Mouse (Mus musculus) hindbrain, embryonic 16.5 days (tissue): ENCODE measurements around the gene Ms4a5. TPM values are rescaled to one million over a fixed set of nuclear protein-coding genes. Genes with fewer than 3 reads are reported as not detected.
"Not testable (repeated sequence)": the region's sequence is repeated elsewhere in the genome, so short reads cannot be mapped to it uniquely, and the experiment has no call there.

ENCODE experiments used
- ATAC-seq: fragments of 200-750 bp; cut with Nextera tagmentation; 2 replicates; pipeline ENCODE4 v1.8.0; 2017; ENCODE audit warnings: moderate TSS enrichment, moderate library complexity
- H3K27ac ChIP-seq: fragments of 300-500 bp; sonication (generic); 2 replicates; pipeline ENCODE4 v1.5.1; 2014; ENCODE audit warnings: low read depth, mild to moderate bottlenecking, control low read depth, low read length, moderate library complexity
- H3K27me3 ChIP-seq: fragments of 300-500 bp; sonication (generic); replicated peaks from 2 replicates; pipeline ENCODE4 v1.6.1; 2014; ENCODE audit warnings: low read length; ENCODE audit not compliant: control insufficient read depth, insufficient read depth
- H3K36me3 ChIP-seq: fragments of 300-500 bp; sonication (generic); 2 replicates; pipeline ENCODE4 v1.6.1; 2014; ENCODE audit warnings: mild to moderate bottlenecking, low read length, moderate library complexity, mixed read lengths; ENCODE audit not compliant: control insufficient read depth, insufficient read depth
- H3K4me1 ChIP-seq: fragments of 300-500 bp; sonication (generic); 2 replicates; pipeline ENCODE4 v1.6.1; 2014; ENCODE audit warnings: low read depth, low read length; ENCODE audit not compliant: control insufficient read depth, insufficient read depth
- H3K4me2 ChIP-seq: fragments of 300-500 bp; sonication (generic); 2 replicates; pipeline ENCODE4 v1.6.1; 2014; ENCODE audit warnings: mild to moderate bottlenecking, low read length, control low read depth, moderate library complexity
- H3K4me3 ChIP-seq: fragments of 300-500 bp; sonication (generic); 2 replicates; pipeline ENCODE4 v1.5.1; 2014; ENCODE audit warnings: mild to moderate bottlenecking, low read length, control low read depth, moderate library complexity
- H3K9ac ChIP-seq: fragments of 300-500 bp; sonication (generic); 2 replicates; pipeline ENCODE4 v1.6.1; 2014; ENCODE audit warnings: low read depth, mild to moderate bottlenecking, control low read depth, low read length, moderate library complexity
- H3K9me3 ChIP-seq: fragments of 300-500 bp; sonication (generic); 2 replicates; pipeline ENCODE4 v1.6.1; 2014; ENCODE audit warnings: mild to moderate bottlenecking, low read length, moderate library complexity; ENCODE audit not compliant: control insufficient read depth
- WGBS: fragments of 180-500 bp; shearing (Covaris S2); extraction: QIAGEN DNeasy Blood & Tissue Kit; methylation state at CpG from one replicate; pipeline ENCODE4 v1.1.7; 2014; 5-methylcytosine and 5-hydroxymethylcytosine counted together
- polyA plus RNA-seq: library from polyadenylated mRNA; unstranded; fragments of >200 nt; fragmentation: Nextera tagmentation; extraction: Ambion mirVana; gene quantifications from 2 replicates; pipeline ENCODE4 v1.2.1, GENCODE M21; 2015

Ms4a5 gene
- polyA plus RNA-seq = not detected in 2 replicates

DNA sequence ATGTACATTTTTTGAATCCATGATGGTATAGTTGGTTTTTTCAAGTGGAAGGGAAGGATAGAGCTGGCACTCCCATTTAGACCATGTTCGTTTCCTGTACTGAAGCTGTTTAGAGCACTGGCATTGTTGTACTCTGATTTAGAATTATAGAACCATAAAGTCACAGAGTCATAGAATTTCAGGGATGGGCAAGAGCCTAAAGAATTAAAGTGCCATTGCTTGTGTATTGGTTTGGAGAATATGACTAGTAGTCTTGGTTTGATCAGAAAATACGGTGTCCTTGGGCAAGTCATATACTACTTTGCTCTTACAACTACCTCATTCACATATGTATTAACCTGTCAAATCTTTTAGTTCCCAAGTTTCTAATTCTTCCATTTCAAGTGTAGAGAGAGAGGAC, at the start of gene Ms4a5:
TSS of gene Ms4a5 (minus strand) at position 101 of the 400 bp plus-strand sequence.
- no peak for ATAC-seq
- Histone ChIP-seq H3K27me3 (no peaks in the 10 kb centered on the region), H3K9ac (no peak within 1 kb of the TSS), H3K4me2 (no peak within 1 kb of the TSS), H3K36me3 (no peaks in the 10 kb centered on the region), H3K4me3 (no peak within 1 kb of the TSS), H3K27ac (no peak within 1 kb of the TSS), H3K9me3 (no peaks in the 10 kb centered on the region), H3K4me1 (no peaks in the 10 kb centered on the region)
- 95% methylated on average over 2 of the region's 2 CpGs for WGBS

DNA sequence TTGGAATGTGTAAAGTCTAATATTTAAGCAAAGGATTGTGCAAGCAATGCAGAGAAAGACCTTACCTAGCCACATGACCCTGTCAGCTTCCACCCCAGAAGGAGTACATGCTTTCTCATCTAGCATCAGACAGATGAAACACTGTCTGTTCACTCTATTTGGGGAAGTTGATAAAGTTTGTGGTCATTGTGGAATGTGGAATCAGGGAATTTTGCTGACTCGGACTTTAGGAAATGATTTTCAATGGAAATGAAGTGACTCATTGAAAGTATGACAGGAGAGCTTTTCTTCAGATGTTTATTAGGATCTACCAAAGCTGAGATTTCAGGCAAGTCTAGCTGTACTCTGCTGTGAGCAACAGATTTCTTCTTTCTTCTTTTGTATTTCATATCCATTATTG, 37.5 kb upstream of the Ms4a5 start:
- Histone ChIP-seq H3K27me3 (no peaks in the 10 kb centered on the region), H3K4me3 (no peak overlapping the region), H3K9me3 (no peaks in the 10 kb centered on the region), H3K27ac (no peak overlapping the region), H3K4me2 (no peak overlapping the region), H3K36me3 (no peaks in the 10 kb centered on the region), H3K4me1 (no peaks in the 10 kb centered on the region), H3K9ac (no peak overlapping the region)
- WGBS = 88% methylated on average over 1 of the region's 1 CpGs
- no peak for ATAC-seq

DNA sequence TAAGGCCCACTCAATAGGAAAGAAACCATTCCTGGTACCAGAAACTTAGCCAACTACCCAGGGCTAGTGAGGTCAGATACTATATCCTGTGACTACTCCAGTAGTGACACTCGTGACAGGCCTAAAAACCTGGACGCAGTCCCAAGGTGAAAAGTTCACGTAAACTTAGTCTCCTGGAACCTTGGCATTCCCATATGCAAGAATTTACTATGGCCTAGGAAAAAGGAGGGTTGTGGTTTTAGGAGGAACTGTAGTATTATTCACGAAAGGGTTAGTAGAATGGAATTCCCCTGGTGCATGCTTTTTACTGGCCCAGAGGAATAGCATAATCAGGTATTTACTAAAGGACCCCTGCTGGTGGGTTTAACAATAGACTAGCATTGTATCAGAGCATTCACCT, 33.1 kb upstream of the Ms4a5 start:
- no peaks in the 10 kb centered on the region for H3K9me3 ChIP-seq
- no peak overlapping the region for H3K27ac ChIP-seq
- no peaks in the 10 kb centered on the region for H3K36me3 ChIP-seq
- H3K4me3 ChIP-seq = no peak overlapping the region
- H3K9ac ChIP-seq = no peak overlapping the region
- no peak overlapping the region for H3K4me2 ChIP-seq
- WGBS = 89% methylated on average over 4 of the region's 4 CpGs
- no peaks in the 10 kb centered on the region for H3K4me1 ChIP-seq
- no peaks in the 10 kb centered on the region for H3K27me3 ChIP-seq
- no peak for ATAC-seq

DNA sequence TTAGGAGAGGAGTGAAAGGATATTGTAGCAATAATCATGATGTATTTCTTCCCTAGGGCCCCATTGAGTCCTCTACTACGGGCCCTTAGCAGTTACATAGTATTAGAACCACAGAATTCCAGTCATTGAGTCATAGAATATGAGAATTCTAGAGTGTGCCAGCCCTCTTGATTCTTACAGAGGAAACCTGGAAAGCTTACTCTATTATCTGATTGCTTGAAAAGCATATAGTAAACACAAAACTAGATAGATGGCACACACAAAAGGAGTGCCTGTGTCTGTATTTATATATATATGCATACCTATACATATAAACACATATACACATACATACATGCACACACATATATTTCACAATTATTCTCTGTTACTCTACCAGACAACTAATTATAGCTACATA, 30.7 kb upstream of the Ms4a5 start, which contains the start of gene Ms4a14:
TSS of gene Ms4a14 (minus strand) at position 101 of the 400 bp plus-strand sequence.
- no peak within 1 kb of the TSS for H3K4me3 ChIP-seq
- H3K9ac ChIP-seq = no peak within 1 kb of the TSS
- H3K4me1 ChIP-seq = no peaks in the 10 kb centered on the region
- WGBS = 54% methylated on average over 1 of the region's 1 CpGs
- no peak within 1 kb of the TSS for H3K4me2 ChIP-seq
- no peak for ATAC-seq
- no peaks in the 10 kb centered on the region for H3K9me3 ChIP-seq
- no peaks in the 10 kb centered on the region for H3K36me3 ChIP-seq
- H3K27me3 ChIP-seq = no peaks in the 10 kb centered on the region
- H3K27ac ChIP-seq = no peak within 1 kb of the TSS

DNA sequence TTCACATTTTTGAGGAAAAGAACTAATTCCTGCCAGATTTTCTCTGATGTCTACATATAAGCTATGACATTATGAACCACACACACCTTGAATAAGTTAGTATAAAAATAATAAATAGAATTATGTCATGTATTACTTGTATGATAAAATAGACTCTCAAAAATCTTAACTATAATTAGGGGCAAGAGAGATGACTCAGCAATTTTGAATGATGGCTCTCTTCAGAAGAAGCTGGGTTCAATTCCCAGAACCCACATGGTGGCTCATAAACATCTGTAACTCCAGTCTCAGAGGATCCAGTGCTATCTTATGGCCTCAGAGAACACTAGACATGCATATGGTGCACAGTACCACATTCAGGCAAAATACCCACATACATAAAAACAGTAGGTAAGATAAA, 25.2 kb upstream of the Ms4a5 start:
- Histone ChIP-seq H3K36me3 (no peaks in the 10 kb centered on the region), H3K9ac (no peak overlapping the region), H3K4me1 (no peaks in the 10 kb centered on the region), H3K27ac (no peak overlapping the region), H3K9me3 (no peaks in the 10 kb centered on the region), H3K4me3 (no peak overlapping the region), H3K27me3 (no peaks in the 10 kb centered on the region), H3K4me2 (no peak overlapping the region)
- no peak for ATAC-seq

DNA sequence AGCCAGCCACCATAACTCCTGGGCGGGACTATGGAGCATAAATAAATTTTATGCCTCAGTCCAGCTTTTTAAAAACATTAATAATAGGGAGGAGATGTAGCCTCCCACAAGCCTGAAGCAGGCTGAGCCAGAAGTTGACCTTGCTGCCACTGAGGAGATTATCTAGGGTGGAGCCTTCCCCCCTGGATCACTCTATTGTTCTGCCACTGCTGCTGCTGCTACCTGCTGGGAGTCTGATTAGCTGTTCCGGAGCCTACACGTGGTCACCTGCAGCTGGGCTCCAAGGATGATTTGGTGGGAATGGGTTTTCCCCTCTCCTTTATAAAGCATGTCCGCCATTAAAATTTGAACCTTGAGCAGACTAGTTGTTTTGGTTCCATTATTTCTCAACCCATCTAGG, 15.9 kb upstream of the Ms4a5 start:
- H3K27ac ChIP-seq, H3K9me3 ChIP-seq, H3K4me1 ChIP-seq, H3K4me3 ChIP-seq, H3K27me3 ChIP-seq, H3K9ac ChIP-seq, ATAC-seq, H3K4me2 ChIP-seq, H3K36me3 ChIP-seq: not testable (repeated sequence)
- WGBS = 43% methylated on average over 4 of the region's 4 CpGs

DNA sequence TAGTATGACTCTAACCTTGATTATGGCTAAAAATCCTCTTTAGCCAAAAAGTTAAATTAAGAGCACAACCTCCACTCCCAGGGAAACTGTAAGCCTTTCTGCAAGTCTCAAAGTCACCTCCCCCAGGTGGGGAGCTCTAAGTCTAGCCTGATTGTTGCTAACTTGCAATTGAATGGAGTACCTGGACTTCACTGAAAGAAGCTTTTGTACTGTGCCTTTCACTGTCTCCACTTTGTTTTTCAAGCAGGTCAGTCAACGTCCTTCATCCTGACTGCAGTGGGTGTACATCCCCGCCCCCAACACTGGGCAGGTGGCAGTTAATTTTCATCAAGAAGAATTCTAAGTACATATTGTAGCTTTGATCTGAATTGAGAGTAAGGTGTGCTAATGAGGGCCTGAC, 15.3 kb upstream of the Ms4a5 start:
- Histone ChIP-seq H3K4me1 (no peaks in the 10 kb centered on the region), H3K27ac (no peak overlapping the region), H3K4me3 (no peak overlapping the region), H3K4me2 (no peak overlapping the region), H3K36me3 (no peaks in the 10 kb centered on the region), H3K9ac (no peak overlapping the region), H3K27me3 (no peaks in the 10 kb centered on the region), H3K9me3 (0 out of 2 replicates have a peak, but pooled peaks cover 2% of the 10 kb centered on the region)
- WGBS = 56% methylated on average over 2 of the region's 2 CpGs
- no peak for ATAC-seq

DNA sequence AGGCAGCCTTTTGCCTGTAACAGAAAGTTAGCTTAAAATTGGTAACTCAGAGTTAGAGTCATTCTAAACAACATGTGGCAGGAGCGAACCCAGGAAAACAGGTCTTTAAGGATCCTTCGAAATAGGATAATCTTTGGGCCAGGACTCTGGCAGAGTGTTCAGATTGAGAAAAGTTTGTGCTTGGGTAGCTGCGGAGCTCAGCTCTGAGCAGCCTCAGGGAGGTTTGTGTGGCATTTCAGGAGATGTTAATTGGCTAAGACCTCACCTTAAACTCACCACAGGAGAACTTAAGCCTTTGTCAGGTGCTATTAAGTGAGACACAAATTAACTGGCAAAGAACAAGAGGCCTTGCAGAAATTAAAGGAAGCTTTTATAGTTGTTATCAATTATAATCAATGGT, 9.9 kb upstream of the Ms4a5 start:
- not testable (repeated sequence) for H3K27me3 ChIP-seq, H3K4me3 ChIP-seq, H3K36me3 ChIP-seq, H3K27ac ChIP-seq, H3K9me3 ChIP-seq, H3K4me1 ChIP-seq, ATAC-seq, H3K9ac ChIP-seq
- H3K4me2 ChIP-seq = peak overlapping the region; percentile 37
- 16% methylated on average over 3 of the region's 3 CpGs for WGBS

DNA sequence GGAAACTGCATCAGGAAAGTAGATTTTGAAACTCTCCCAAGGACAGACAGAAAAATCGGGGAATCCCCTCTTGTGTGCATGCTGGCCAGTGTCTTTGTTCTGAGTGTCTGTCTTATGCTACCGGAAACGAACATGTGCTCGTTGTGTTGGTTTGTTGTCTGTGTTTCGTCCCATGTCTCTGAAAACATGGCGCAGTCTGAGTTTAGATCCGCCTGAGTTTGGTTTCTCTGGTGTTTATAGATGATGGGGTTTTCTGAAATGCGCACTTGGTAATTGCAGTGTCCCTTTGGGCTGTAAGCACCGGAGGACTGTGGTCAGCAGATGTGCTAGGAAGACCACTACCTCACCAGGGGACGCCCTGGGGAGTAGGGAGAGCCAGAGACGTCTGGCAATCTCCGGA, 9.3 kb upstream of the Ms4a5 start:
- no peaks in the 10 kb centered on the region for H3K9me3 ChIP-seq
- H3K36me3 ChIP-seq = no peaks in the 10 kb centered on the region
- no peak for ATAC-seq
- H3K4me3 ChIP-seq = peak overlapping the region; percentile 33
- H3K27ac ChIP-seq = no peak overlapping the region
- H3K4me1 ChIP-seq = no peaks in the 10 kb centered on the region
- H3K9ac ChIP-seq = peak overlapping the region; percentile 20; the same call in 1 of the 2 replicates
- 10% methylated on average over 12 of the region's 12 CpGs for WGBS
- no peaks in the 10 kb centered on the region for H3K27me3 ChIP-seq
- H3K4me2 ChIP-seq = peak overlapping the region; percentile 49

DNA sequence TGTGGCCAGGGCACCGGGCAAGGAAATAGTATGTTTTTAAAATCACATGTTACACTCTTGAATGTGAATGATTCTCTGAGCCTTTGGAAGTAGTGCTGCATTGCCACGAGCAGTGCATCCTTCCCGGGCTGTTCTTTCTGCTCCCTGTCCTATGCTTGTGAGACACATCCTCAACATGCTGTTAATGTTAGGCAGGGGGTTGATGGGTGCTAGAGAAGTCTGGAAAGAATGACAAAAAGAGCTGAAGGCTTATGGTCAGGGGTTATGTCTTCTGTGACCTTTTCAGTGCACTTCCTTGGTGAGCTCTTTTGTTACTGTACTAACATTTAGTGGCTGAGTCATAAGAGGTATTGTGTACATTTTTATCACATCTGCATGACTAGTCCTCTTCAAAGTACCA, 3.5 kb downstream of the Ms4a5 start:
- Histone ChIP-seq H3K9ac (no peak overlapping the region), H3K4me3 (no peak overlapping the region), H3K36me3 (no peaks in the 10 kb centered on the region), H3K27ac (no peak overlapping the region), H3K4me2 (no peak overlapping the region), H3K27me3 (no peaks in the 10 kb centered on the region), H3K9me3 (no peaks in the 10 kb centered on the region), H3K4me1 (no peaks in the 10 kb centered on the region)
- WGBS = 92% methylated on average over 3 of the region's 3 CpGs
- ATAC-seq = no peak
